ENCODE assay signal across 10 mouse cellular contexts in genomic region chr17:87490295-87490694, GRCm38 (mm10). TPM values are rescaled to one million over a fixed set of nuclear protein-coding genes. Genes with fewer than 3 reads are reported as not detected.
DNase-seq lines count a peak whose midpoint lies in the region; ATAC-seq lines count a peak whose summit lies in the region.
"Had no signal": no experiment of that assay in that cellular context is flagged by ENCODE, and none has a peak within 500 bp of the region (broad histone marks: within the 10 kb centered on the region; RNA-seq: fewer than 3 reads in every experiment).

No protein-coding gene starts in this region.

- no peaks in the 10 kb centered on the region for H3K9me3 ChIP-seq in heart, embryonic 10.5 days
- peaks cover 6% of the 10 kb centered on the region; the same call in 1 of the 2 replicates for H3K9me3 ChIP-seq in heart, embryonic 12.5 days (replicated peaks)
- no peaks in the 10 kb centered on the region for H3K9me3 ChIP-seq in neural tube, embryonic 15.5 days (replicated peaks)
- H3K9me3 ChIP-seq: lung, embryonic 15.5 days had no signal

- no peak overlapping the region for H3K4me3 ChIP-seq in heart, embryonic 10.5 days
- no peak overlapping the region for H3K4me3 ChIP-seq in heart, embryonic 12.5 days
- no peak overlapping the region for H3K4me3 ChIP-seq in neural tube, embryonic 15.5 days (replicated peaks)
- H3K4me3 ChIP-seq: gastrocnemius, adult 2 months; hindbrain, embryonic 10.5 days; lung, embryonic 15.5 days had no signal

- no peak for DNase-seq in heart, embryonic 10.5 days (ENCODE audit: low spot score)
- DNase-seq in neural tube, embryonic 10.5 days (ENCODE audit: extremely low spot score, low spot score): no peak
- peak; percentile 49 for DNase-seq in kidney, adult 9 months
- DNase-seq in frontal cortex, postnatal 36 days (ENCODE audit: low spot score in 2 of 2): no peak
- no peak for DNase-seq in embryo, embryonic 10.5 days (ENCODE audit: low spot score)
- DNase-seq: gastrocnemius, adult 2 months had no signal

- 36% methylated on average over 6 of the region's 6 CpGs for WGBS in heart, embryonic 10.5 days
- 27% methylated on average over 6 of the region's 6 CpGs for WGBS in heart, embryonic 12.5 days
- WGBS in neural tube, embryonic 15.5 days: 51% methylated on average over 6 of the region's 6 CpGs

- ATAC-seq in heart, embryonic 12.5 days (ENCODE audit: insufficient number of reproducible peaks, low FRiP score): no peak
- no peak for ATAC-seq in neural tube, embryonic 15.5 days (ENCODE audit: low FRiP score)

- H3K9ac ChIP-seq in heart, embryonic 12.5 days: no peak overlapping the region
- H3K9ac ChIP-seq in neural tube, embryonic 15.5 days (replicated peaks): no peak overlapping the region
- H3K9ac ChIP-seq: lung, embryonic 15.5 days had no signal

- H3K4me2 ChIP-seq in heart, embryonic 12.5 days: no peak overlapping the region
- no peak overlapping the region for H3K4me2 ChIP-seq in neural tube, embryonic 15.5 days
- H3K4me2 ChIP-seq: lung, embryonic 15.5 days had no signal

- H3K4me1 ChIP-seq in heart, embryonic 10.5 days: peaks cover 28% of the 10 kb centered on the region
- H3K4me1 ChIP-seq in heart, embryonic 12.5 days (replicated peaks): peaks cover 16% of the 10 kb centered on the region
- H3K4me1 ChIP-seq in neural tube, embryonic 15.5 days: peaks cover 5% of the 10 kb centered on the region; the same call in 1 of the 2 replicates

- peak overlapping the region; percentile 37; the same call in 1 of the 2 replicates for H3K27ac ChIP-seq in heart, embryonic 10.5 days
- H3K27ac ChIP-seq in heart, embryonic 12.5 days (ENCODE audit: poor library complexity, severe bottlenecking): no peak overlapping the region
- 0 out of 2 replicates have a peak overlapping the region, but pooled peaks have one; percentile 2 for H3K27ac ChIP-seq in neural tube, embryonic 15.5 days (replicated peaks)
- H3K27ac ChIP-seq: gastrocnemius, adult 2 months; hindbrain, embryonic 10.5 days; lung, embryonic 15.5 days had no signal

- H3K27me3 ChIP-seq in heart, embryonic 10.5 days (ENCODE audit: insufficient read depth, poor library complexity, severe bottlenecking): no peaks in the 10 kb centered on the region
- no peaks in the 10 kb centered on the region for H3K27me3 ChIP-seq in heart, embryonic 12.5 days (replicated peaks)
- no peaks in the 10 kb centered on the region for H3K27me3 ChIP-seq in neural tube, embryonic 15.5 days (replicated peaks)

- H3K36me3 ChIP-seq in heart, embryonic 10.5 days: no peaks in the 10 kb centered on the region
- no peaks in the 10 kb centered on the region for H3K36me3 ChIP-seq in heart, embryonic 12.5 days
- H3K36me3 ChIP-seq in neural tube, embryonic 15.5 days: no peaks in the 10 kb centered on the region
- H3K36me3 ChIP-seq: hindbrain, embryonic 10.5 days; lung, embryonic 15.5 days had no signal

RNA-seq across cellular contexts. Expression of gene Calm2, which starts 43.6 kb away (rescaled TPM):
- polyA plus RNA-seq in heart, embryonic 10.5 days (2016; fragmentation: Nextera tagmentation; extraction: Ambion mirVana): 738 and 942 TPM in 2 replicates
- 619 and 647 TPM in 2 replicates for polyA plus RNA-seq in heart, embryonic 12.5 days (2016; fragmentation: Nextera tagmentation; extraction: Ambion mirVana)
- 3,061 and 3,386 TPM in 2 replicates for polyA plus RNA-seq in neural tube, embryonic 15.5 days (2015; fragmentation: Nextera tagmentation; extraction: Ambion mirVana)
